Mouse (Mus musculus) adrenal gland, postnatal 14 days (tissue): ENCODE results near the gene Atg4d. TPM values are rescaled to one million over a fixed set of nuclear protein-coding genes. Genes with fewer than 3 reads are reported as not detected.
"Not testable (repeated sequence)": the region's sequence is repeated elsewhere in the genome, so short reads cannot be mapped to it uniquely, and the experiment has no call there.

Experiments
- DNase-seq: peaks from one replicate; pipeline ENCODE4 v3.0.0; 2021; ENCODE audit warnings: mixed read lengths
- total RNA-seq: library from RNA; stranded (reverse); gene quantifications from 2 replicates; pipeline ENCODE4 v1.2.3, GENCODE M21; 2021

The Atg4d gene
- total RNA-seq, 1 experiment from 2014 or later: 46.9 TPM

DNA sequence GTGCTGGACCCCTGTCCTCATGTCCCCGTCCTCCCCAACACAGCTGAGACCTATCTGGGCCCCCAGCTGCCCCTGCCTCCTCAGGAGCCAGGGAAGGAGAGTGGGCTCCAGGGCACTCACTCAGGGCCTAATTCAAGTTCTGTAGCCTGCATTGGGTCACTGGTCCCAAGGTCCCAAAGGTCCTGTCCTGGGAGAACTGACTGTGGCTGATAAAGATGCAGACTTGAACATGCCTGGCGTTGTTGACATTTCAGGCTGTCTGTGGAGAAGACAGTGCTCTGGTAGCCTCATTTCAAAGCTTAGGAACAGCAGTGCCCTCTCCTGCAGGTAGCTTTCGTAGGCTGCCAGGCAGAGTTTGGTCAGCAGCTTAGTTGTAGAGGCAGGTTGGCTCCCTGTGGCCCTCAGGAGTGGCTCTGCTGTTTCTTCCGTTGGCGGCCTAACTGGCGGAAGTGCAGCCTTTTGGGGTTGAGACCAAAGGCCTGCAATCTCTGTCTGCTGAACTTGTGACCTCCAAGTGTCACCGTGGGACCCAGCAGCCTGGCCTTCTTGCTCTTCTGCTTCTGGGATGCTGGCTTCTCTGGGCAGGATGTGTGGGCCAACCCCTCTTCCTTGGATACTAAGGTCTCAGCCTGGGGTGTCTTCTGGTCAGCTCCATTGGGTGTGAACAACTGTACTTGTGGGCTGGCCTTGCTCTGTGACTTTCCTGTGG is 8.6 kb downstream of the Atg4d start:
- no peak for DNase-seq

DNA sequence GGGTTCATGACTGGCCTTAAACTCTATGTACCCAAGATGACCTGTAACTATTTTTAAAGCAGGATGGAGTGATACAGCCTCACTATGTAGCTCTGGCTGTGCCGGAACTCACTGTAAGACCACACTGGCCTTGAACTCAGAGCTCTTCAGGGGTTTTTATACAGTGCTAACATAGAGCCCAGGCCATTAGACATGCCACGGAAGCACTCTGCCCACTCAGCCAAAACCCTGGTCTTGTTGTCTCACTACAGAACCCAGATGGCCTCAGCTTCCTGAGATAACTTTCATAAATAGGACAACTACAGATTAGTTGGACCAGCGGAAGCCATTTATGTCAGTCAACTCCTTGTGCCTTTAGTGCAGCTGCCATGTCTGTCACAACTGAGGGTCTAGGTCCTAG is 9.2 kb downstream of the Atg4d start:
- no peak for DNase-seq

DNA sequence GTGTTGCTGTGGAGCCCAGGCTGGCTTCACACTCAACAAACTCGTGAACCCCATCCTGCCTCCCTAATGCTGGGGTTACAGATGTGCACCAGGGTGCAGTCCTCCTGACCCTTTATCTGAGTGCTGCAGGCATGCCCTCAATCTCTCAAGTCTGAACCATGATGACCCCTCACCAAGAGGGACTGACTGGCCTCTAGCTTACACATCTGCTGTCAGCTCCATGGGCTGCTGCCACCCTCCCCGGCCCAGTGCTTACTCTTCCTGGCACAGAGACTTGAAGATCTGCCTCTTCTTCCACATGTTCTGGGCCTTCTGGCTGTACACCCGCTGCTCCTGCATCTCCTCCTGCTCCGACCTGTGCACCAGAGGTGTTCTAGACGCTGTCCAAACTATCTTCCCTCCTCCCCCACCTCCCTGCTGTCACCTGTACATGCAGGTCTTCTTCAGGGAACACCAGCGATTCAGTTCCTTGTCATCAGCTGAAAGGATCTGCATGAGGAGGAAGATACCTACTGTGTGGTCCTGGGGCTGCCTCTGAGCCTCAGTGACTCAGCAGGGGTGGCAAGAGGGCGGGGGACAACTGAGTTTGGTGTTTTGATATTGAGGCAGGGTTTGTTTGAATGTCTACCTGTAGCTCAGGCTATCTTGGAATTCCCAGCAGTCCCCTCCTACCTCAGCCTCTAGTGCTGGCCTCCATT is 10.1 kb downstream of the Atg4d start:
- DNase-seq: no peak

DNA sequence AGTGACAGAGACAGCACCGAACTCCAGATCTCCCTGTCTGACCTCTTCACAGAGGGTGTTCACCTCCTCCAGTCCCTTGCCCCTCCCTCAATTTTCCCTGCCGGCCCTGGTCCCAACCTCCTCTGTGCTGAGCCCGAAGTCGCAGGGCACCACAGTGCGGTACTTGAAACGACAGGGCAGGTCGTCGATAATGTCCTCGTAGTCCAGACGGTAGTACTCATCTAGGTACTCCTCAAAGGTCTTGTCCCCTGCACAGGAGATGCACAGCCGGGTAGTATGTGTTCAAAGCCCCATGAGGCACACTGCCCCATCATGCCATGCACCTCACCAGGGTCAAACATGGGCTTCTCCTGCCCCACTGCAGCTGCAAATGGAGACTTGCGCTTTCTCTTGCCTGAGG is 10.6 kb downstream of the Atg4d start:
- no peak for DNase-seq

DNA sequence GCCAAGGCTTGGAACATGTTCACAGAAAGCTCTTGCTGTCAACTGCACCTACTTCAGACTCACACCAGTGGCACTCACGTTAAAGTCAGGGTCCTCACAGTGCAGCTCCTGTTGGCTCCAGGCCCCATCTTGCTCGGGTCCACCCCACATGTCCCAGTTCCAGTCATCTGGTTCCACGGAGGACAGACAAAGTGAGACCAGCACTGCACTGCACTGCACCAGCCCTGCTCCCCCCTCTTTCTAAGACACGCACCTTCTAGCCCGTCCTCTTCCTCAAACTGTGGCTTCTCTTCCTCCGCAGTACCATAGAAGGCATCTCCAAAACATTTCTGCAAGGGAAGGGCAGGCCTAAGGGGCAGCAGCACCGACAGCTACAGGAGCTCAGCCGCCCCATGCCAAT is 11.2 kb downstream of the Atg4d start:
- no peak for DNase-seq

DNA sequence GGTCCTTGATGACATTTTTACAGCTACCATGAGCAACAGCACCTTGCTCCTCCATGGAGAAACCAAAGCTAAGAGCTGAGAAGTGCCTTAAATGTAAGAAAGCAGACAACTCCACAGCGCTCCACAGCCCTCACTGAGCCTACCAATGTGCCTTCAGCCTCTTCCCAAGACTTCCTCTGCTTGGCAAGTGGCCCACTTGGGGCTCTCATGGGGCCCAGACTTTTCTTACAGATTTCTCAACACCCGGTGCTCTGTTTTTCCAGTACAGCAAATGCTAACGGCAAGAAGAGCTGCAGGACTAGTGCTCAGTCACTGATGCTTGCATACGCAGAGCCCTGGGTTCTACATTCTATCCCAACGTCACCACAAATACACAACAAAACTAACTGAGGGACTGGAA is 12.7 kb downstream of the Atg4d start:
- peak; percentile 63 for DNase-seq

DNA sequence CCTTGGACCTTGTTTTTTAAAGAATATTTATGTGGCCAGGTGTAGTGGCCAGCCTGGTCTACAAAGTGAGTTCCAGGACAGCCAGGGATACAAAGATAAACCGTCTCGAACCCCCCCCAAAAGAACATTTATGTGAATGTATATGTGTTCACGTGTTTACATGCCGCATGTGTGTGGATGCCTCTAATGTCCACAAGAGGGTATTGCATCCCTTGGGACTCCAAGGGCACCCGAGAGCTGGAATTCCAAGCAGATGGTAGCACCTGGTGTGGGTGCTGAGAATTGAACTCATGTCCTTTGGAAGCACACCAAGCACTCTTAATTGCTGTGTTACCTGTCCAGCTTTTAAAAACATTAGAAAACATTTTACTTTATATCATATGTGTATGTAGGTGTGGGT is 18.5 kb downstream of the Atg4d start:
- no peak for DNase-seq

DNA sequence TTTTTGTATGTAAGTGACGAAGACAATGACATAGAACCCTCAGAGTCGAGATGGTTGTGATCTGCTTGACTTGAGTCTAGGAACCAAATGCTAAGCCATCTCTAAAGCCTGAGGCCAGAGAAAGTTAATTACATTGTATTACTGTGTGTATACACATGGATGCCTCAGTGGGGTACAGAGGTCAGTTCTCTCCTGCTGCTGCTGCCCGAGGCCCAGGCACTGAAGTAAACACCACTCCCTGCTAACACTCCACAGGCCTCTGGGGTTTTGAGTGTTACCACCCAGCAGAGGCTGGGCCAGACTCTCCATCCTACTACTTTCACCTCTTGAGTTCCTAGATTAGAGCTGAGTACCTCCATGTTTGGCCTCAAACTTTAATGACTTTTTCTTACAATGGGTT is 18.9 kb downstream of the Atg4d start:
- DNase-seq: no peak

DNA sequence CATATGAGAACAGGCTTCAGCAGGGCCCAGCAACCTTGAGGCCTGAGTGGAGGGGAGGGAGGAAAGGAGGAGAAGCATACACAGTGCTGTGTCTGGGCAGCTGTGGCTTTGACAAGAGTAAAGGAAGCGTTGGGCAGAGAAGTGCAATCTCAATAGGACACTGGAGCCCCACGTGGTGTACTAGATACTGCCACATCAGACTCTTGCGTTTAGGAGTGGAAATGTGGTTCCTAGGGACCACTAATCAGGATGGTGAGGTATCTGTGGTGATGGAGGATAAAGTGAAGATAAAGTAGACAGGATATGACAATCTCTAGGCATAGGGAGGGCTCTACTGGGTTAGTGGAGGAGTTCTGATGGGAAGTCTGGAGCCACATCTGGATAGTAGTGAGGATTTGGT is 21.7 kb downstream of the Atg4d start:
- no peak for DNase-seq

DNA sequence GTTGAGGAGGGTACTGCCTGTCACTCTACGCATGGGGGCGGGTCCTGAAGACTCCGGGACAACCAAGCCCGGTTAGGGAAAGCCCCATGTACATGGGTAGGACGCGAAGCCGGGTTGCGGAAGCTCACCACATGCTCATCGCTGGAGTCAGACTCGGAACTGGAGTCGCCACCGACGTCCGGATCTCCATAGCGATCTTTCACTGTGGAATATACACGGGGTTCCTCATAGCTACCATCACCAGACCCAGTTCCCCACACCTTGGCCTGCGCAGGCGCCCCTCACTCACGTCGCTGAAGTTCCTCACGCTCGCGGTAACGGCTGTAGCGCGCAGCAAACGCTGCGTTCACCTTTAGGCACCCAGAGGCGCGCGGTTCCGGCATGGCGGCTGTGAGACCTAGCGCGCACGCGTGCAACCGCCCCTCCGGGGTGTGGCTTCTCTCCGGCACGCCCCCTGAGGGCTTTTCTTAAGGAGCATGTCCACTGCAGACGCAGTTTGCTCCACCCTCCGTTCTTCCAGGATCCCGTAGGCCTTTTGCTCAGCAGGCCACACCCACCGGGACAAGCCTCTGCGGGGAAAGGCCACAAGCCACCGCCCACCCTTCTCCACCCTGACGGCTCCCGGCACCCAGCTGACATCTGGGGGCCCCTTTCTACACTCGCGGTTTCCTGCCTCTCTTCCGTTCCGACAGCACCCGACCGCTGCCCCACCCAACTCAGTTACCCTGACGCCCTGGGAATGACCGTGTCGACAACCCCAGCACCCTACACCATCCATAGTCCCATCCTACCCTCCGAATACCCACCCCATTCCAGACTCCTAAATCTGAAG is 22.7 kb downstream of the Atg4d start, which contains the start of gene Kri1:
TSS of gene Kri1 (minus strand) at position 399 of the 832 bp plus-strand sequence.
- DNase-seq: peak; percentile 99

DNA sequence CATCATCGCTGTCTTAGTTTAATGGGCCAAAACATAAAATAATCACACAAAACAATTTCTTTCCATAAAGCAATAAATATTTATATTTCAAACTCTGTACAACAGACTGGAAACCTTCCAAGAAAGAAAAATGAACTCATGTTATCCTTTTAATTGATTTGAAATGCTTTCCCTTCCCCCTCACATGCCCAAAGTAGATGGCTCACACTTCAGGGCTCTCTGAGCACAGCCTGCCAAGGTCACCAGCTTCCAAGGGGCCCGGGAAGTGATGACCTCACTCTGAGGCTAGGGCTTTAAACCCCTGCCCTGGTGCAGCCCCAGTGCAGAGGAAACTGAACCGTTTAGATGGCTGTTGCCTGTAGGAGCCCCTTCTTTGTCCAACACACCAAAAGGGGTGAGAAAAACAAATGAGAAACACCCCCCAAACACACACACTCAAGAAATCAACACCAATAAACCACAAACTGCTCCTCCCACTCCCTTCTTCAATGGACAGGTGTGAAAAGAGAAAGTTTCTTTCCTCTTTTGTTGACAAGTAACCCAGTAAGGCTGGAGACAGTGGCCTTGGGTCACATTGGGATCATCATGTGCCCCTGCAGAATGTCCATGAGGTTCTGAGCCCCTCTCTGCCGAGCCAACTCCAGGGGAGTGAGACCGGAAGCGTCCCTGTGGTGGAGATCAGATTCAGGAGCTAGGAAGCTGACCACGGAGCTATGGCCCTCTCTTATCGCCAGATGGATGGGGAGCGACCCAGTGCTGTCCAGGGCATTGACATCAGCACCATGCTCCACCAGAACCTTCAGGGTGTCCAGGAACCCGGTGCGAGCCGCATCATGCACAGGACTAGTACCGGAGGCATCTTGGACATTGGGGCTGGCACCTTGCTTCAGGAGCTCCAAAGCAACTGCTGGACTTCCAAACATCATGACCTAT is 23.6 kb downstream of the Atg4d start:
- DNase-seq: peak; percentile 58

DNA sequence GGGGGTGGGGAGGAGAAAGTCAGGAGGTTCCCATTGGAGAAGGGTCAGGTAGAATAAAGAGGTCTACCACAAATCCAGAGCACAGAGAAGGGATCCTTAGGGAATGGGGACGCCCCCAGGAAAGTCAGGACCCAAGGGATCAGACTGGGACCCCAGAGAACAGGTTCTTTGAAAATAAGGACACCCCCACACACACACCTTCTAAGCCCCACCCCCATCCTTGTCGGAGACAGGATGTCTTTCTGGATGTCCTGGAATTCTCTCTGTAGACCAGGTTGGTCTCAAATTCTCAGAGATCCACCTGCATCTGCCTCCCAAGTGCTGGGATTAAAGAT is 24.2 kb downstream of the Atg4d start:
- no peak for DNase-seq

DNA sequence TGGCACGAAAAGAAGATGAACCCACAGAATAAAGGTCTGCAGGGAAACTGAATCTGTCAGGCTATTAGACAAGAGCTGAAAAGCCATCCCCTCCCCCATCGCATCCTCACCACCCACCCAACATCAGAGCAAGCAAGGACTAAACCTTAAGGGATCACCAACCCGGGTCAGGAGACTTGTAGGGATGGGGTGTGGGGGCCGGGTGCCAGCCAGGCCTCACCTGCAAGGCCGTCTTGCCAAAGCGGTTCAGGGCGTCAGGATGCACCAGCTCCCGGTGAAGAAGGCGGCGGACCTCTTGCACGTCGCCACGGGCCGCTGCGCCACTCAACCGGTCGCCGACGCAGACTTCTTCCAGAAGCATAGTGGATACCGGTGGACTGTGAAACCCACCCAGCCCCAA is 25.5 kb downstream of the Atg4d start:
- no peak for DNase-seq

DNA sequence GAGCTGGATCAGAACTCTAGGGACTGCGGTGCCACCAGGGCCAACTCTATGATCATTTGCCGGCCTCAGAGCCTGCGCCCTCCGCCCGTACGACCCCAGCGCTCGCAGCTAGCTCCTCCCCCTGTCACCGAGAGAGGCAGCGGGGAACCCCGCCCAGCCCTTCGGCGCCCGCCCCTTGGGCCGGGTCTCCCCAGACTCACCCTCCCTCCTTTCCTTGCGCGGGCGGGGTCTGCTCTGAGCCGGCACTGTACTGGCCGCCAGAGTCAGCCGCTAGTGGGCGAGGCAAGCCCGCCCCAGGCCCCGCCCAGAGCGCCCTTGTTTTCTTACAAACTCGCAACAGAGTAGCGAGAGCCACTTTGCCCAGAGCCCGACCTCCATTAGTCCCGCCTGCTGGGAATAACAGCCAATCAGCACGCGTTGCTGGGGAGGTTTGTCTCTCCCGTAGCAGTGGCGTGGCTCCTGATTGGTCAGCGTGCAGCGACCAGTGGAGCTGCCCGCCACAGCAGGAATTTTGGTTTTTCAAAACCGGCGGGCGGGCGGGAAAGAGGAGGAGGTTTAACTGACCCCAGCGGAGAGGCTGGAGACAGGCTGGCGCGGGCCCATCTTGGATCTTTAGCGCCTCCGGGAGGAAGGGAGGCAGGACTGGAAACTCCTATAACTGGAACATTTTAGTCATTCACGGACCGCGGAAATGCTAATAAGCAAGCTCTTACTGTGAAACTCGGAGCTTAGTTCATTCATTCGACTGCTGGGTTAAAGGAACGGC is 26.1 kb downstream of the Atg4d start, which contains the start of gene Cdkn2d:
TSS of gene Cdkn2d (minus strand) at position 386 of the 766 bp plus-strand sequence.
- DNase-seq: peak; percentile 100

DNA sequence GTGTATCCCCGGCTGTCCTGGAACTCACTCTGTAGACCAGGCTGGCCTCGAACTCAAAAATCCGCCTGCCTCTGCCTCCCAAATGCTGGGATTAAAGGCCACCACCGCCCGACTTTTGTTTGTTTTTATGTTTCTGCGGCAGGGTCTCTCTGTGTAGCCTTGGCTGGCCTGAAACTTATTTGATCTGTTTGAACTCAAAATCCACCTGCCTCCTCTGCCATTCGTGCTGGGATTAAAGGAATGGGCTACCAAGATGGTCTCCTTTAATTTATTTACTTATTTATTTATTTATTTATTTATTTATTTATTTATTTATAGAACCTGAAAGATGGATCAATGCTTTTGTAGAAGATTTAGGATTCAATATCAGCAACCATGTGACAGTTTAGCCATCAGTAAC is 26.8 kb downstream of the Atg4d start:
- not testable (repeated sequence) for DNase-seq

DNA sequence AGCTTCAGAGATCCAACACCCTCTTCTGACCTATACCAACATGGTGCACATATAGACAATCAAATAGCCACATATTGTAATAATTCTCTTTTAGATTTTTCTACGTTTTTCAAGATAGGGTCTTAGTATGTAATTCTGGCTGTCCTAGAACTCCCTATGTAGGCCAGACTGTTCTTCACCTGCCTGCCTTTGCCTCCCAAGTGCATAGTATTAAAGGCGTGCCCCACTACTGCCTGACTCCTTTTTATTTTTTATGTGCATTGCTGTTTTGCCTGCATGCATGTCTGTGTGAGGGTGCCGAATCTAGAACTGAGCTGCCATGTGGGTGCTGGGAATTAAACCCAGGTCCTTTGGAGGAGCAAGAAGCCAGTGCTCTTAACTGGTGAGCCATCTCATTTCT is 27.2 kb downstream of the Atg4d start:
- DNase-seq: no peak

DNA sequence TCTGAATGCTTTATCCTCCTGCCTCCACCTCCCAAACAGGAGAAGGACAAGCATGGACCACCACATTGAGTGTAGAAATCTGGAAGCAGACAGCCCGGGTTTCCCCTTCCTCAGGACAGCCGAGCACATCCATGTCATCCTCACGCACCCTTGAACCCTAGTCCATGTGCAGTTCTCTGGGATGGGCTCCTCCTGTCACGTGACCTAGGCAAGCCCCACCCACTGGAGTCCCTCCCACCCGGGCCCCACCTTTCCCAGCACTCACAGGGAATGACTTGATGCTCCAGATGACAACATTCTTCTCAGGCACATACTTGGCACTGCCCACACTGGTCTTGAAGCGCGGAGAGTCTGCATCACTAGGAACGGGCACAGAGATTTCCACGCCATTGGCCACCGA is 33.9 kb downstream of the Atg4d start:
- DNase-seq: no peak

DNA sequence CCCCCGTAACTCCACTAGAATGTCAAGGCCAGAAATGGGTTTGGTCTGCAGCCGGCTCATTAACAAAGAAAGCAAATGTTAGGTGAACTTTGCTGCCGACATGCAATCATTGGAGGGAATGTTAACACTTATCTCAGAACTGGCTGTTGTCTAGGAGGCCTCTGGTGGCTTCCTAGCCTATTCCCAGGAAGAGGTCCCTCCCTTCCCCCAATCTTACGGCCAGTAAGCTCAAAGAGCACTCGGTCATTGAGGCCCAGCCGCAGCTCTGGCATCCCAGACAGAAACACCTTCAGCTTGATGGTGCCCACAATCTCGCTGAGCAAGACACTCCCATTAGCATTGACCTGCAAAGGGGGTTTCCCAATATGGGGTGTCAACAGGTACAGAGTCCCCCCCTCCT is 40.0 kb downstream of the Atg4d start:
- no peak for DNase-seq

DNA sequence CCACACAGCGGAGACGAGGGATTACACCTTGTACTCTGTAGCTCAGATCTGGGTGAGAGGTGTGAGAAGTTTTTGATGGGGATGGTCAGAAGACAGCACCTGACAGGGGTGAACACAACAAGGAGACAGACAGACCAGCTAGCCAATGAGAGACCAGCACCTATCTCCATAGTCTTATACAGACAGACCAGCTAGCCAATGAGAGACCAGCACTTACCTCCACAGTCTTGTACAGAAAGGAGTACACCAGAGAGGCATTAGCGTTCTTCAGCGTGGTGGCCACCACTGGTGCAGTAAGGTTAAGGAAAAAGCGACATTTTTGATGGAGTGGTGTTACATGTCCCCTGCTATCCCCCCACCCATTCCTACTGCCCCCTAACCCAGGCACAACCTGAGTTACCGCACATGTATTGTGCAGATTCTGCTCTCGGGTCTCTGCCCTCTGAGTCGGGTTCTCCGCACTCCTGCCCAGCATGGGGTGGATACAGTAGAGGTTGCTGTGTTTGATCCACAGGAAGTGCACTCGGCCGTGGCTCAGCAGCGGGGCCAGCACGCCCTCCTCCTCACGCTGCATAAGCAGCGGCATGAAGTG is 44.2 kb downstream of the Atg4d start:
- no peak for DNase-seq

DNA sequence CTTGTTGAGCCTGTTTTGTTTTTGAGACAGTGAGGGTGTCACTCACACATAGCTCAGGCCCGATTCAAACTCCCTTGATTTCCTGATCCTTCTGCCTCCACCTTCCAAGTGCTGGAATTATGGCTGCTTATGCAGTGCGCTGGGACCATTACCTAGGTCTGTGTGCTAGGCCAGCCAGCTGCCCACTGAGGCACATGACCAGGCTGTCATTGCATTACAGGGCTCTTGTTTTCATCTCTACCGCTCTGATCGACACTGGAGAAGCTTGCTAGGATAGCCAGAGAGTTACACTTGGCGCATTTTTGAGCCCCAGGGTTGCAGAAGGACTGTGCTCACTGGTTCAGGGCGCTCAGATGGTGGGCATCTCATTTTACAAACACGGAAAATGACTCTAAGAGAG is 46.6 kb downstream of the Atg4d start:
- DNase-seq: no peak

DNA sequence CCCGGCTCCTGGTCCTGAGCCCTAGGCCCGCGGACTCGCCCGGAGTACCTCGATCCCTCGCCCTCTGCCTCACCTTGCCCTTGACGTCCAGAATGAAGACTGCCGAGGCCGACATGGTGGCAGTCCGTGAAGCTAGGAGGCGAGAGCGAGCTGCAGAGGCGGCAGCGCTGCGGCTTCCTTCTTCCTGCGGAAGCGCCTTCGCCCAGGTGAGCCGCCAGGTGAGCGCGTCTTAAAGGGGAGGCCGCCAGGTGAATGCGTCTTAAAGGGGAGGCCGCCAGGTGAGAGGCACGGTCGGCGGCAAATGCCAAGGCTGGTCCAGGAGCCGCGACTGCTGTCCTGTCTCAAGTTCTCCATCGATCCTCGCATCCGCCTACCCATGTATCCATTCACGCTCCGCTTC is 47.0 kb downstream of the Atg4d start, which contains the start of gene Ap1m2:
TSS of gene Ap1m2 (minus strand) at position 204 of the 400 bp plus-strand sequence.
- no peak for DNase-seq
